Mouse (Mus musculus) kidney, adult 2 months (tissue): ENCODE results near the gene Spats2.

Experiments used
- CTCF ChIP-seq: fragments of 200-500 bp; conservative IDR thresholded peaks from 2 replicates; pipeline ENCODE4 v1.5.1; 2011; ENCODE audit warnings: low read depth, mild to moderate bottlenecking, control low read depth, low read length, moderate library complexity, mixed read lengths; ENCODE audit not compliant: insufficient read depth, insufficient read length
- POLR2A ChIP-seq: fragments of 200-500 bp; IDR thresholded peaks from one replicate; pipeline ENCODE4 v1.6.1; 2011; ENCODE audit warnings: low read depth, low read length, control low read depth

GRCm38 (mm10) chr15:99253772-99254171, 128.1 kb downstream of the Spats2 start:
- TF ChIP-seq CTCF (no peak), POLR2A (no peak)
